Mouse (Mus musculus): ENCODE results near the gene Olfr809.

Olfr809 gene

DNA sequence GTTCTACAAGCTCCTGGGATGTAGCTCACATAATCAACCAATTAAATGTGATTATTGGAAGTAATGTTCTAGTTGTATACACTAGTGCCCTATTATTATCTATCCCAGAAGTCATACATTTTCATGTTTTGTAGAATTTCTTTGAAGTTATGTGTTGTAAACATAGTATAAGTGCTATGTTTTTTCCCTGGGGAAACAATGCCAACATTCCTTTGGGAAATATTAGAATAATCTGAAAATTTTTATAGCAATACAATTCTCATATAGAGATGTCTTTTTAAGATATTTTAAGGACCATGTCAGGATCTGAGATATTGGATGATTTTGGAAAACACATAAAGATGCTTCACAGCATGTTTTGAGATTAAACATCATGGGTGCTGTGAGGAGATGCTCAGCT is at the start of gene Olfr809:
Olfr809 (plus strand) TSS at position 301 of the 400 bp plus-strand sequence.
- no peak for DNase-seq (ENCODE audit: low spot score in 2 of 2)

DNA sequence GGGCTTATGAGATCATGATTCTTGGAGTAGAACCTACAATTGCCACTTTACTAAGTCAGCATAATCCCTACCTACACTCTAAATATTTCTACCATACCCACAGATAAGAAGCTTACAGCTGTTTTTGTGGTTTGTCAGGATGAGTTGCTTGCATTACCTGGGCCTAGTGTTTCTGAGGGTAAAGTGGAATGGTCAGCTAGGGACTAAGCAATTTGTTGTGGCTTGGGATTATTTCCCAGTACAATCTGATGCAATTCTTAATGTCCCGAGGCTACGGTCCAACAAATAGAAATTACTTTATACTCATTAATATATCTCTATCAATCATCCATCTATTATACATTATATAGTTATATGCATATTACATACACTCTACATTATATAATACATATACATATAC is 45.2 kb upstream of the Olfr809 start, which contains the start of gene Olfr805:
Olfr805 (minus strand) TSS at position 101 of the 400 bp plus-strand sequence.
- DNase-seq (ENCODE audit: low spot score in 2 of 2): no peak

DNA sequence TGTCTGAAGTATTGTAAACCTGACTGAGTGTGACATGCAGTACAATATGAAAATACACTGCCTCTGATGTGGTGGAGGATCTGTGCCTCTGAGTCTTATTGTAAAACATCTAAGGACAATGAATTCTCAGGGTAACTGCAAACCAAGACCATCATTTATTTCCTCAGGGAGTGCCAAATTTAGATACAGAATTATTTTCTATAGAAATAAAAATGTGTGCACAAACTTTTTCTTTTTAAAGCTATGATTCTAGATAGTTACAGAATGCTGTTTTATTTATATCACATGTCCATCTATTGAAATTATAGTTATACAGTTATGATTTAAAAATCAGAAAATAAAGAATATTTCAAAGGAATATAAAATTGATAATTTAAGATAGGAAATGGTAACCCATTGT is 32.6 kb upstream of the Olfr809 start, which contains the start of gene Olfr806:
Olfr806 (minus strand) TSS at position 101 of the 400 bp plus-strand sequence.
- DNase-seq (ENCODE audit: low spot score in 2 of 2): no peak

DNA sequence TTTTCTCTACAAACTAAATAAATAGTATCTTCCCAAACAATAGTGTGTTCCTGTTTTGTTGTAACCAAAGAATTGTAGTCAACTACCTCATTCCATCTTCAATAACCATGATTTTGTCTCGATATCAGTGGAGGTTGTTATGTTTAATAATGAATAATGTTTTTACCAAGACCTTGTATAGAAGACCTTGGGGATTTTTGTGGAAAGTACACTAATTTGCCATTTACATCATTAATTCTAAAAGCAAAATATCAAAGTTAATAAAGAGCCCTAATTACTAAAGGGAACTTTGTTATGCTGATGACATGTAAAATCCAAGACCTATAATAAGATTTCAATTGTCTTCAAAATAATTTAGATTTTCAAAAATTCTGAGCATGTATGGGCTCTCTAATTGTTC is 16.7 kb upstream of the Olfr809 start, which contains the start of gene Olfr807:
Olfr807 (minus strand) TSS at position 101 of the 400 bp plus-strand sequence.
- no peak for DNase-seq (ENCODE audit: low spot score in 2 of 2)

DNA sequence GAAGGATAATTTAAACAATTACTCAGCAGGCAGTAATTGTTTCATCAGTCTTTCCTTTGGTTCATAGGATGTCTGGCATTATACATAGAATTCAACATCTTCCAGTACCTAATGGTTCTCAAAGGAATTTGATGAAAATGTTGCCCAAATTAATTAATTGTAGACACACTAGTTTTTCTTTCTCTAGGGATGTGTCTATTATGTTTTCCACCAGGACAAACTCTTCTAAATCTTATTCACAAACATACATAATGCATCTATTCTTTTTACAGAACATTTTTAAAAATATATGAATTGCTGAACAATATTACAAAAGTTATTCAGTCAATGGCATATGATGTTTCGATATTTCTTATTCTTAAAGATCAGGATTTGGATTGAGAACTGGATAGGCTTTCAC is 9.3 kb upstream of the Olfr809 start, which contains the start of gene Olfr808:
Olfr808 (plus strand) TSS at position 301 of the 400 bp plus-strand sequence.
- no peak for DNase-seq (ENCODE audit: low spot score in 2 of 2)

DNA sequence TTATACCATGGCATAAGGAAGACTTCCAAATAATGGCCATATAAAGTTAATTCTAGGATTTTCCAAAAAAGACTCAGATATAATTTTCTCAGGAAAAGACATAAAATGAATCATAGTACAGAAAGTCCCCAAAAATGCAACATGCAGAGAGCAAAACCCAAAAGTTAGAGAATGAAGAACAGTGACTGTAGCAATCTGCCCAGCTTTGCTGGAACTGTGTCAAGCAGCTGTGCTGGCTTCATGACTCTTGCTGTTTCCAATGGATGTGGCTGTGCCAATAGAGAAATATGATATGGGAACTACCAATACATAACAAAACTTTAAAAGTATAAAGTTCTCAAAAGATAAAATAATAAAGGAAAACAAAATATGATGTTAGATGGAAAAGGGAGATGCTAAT is 3.7 kb downstream of the Olfr809 start:
- DNase-seq (ENCODE audit: low spot score in 2 of 2): no peak

DNA sequence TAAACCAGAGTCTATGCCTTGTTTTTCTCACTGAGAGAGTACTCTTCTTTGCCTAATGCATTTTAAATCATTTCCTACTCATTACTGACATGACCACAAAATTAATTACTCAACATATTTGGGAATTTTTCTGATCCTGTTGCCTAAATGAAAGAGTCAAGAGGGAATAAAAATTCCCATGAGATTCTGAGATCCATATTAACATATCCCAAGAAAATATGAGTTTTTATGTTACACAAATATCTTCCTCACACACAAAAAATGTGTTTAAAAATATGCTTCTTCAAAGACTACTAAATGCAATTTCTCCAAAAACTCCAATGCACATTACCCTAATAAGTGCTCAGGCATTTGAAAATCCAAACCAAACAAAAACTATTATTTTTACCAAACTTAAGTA is 20.4 kb downstream of the Olfr809 start, which contains the start of gene Olfr810:
Olfr810 (minus strand) TSS at position 101 of the 400 bp plus-strand sequence.
- DNase-seq (ENCODE audit: low spot score in 2 of 2): no peak

DNA sequence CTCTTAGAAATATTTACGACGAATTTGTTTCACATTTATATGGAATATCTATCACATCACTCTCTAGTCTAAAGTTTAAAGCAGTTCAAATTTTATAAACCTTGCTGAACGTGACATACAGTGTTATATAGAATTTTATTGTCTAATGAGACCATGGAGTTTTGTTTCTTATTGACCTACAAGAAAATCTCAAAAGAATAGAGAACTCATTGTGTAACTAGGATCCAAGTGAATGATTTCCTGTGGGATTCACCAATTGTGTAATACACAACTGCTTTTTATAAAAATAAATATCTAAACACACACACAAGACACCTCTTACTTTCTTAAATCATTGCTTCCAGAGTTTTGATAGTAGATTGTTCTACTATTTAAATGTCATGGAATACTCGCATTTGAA is 29.9 kb downstream of the Olfr809 start, which contains the start of gene Olfr811:
Olfr811 (minus strand) TSS at position 101 of the 400 bp plus-strand sequence.
- no peak for DNase-seq (ENCODE audit: low spot score in 2 of 2)

Measured in spleen, postnatal 36 days (tissue).